Mouse (Mus musculus): ENCODE data around the gene Plau. TPM values are rescaled to one million over a fixed set of nuclear protein-coding genes. Genes with fewer than 3 reads are reported as not detected.

The Plau gene
- polyA plus RNA-seq, 1 experiment from 2014 or later: 0.86 TPM

GRCm38 (mm10) chr14:20850498-20850897, 14.0 kb downstream of the Plau start:
- H3K4me3 ChIP-seq: no peak overlapping the region
- no peak overlapping the region for H3K9ac ChIP-seq
- H3K27ac ChIP-seq: no peak overlapping the region
- no peaks in the 10 kb centered on the region for H3K27me3 ChIP-seq
- no peaks in the 10 kb centered on the region for H3K4me1 ChIP-seq
- WGBS: 53% methylated on average over 2 of the region's 2 CpGs
- ATAC-seq (ENCODE audit: borderline replicate concordance, extremely low read depth, low FRiP score, low TSS enrichment): no peak
- H3K4me2 ChIP-seq: no peak overlapping the region
- no peaks in the 10 kb centered on the region for H3K9me3 ChIP-seq
- H3K36me3 ChIP-seq: no peaks in the 10 kb centered on the region

GRCm38 (mm10) chr14:20851776-20852175, 15.3 kb downstream of the Plau start:
- Histone ChIP-seq H3K27me3 (no peaks in the 10 kb centered on the region), H3K4me3 (no peak overlapping the region), H3K4me1 (no peaks in the 10 kb centered on the region), H3K4me2 (no peak overlapping the region), H3K36me3 (no peaks in the 10 kb centered on the region), H3K27ac (no peak overlapping the region), H3K9ac (no peak overlapping the region), H3K9me3 (no peaks in the 10 kb centered on the region)
- no peak for ATAC-seq (ENCODE audit: borderline replicate concordance, extremely low read depth, low FRiP score, low TSS enrichment)

GRCm38 (mm10) chr14:20861152-20861551, 24.7 kb downstream of the Plau start:
- H3K4me1 ChIP-seq: peaks cover 7% of the 10 kb centered on the region; the same call in 1 of the 2 replicates
- no peaks in the 10 kb centered on the region for H3K36me3 ChIP-seq
- WGBS: 79% methylated on average over 2 of the region's 2 CpGs
- no peak overlapping the region for H3K27ac ChIP-seq
- no peaks in the 10 kb centered on the region for H3K27me3 ChIP-seq
- no peaks in the 10 kb centered on the region for H3K9me3 ChIP-seq
- H3K9ac ChIP-seq: no peak overlapping the region
- no peak overlapping the region for H3K4me3 ChIP-seq
- ATAC-seq (ENCODE audit: borderline replicate concordance, extremely low read depth, low FRiP score, low TSS enrichment): no peak
- no peak overlapping the region for H3K4me2 ChIP-seq

- Histone ChIP-seq H3K4me2 (no peak overlapping the region), H3K27ac (no peak overlapping the region), H3K4me3 (no peak overlapping the region), H3K9ac (no peak overlapping the region), H3K27me3 (no peaks in the 10 kb centered on the region), H3K36me3 (no peaks in the 10 kb centered on the region), H3K4me1 (peaks cover 10% of the 10 kb centered on the region; the same call in 1 of the 2 replicates), H3K9me3 (no peaks in the 10 kb centered on the region)
- no peak for ATAC-seq (ENCODE audit: borderline replicate concordance, extremely low read depth, low FRiP score, low TSS enrichment)
- WGBS: 68% methylated on average over 5 of the region's 5 CpGs
Measured at GRCm38 (mm10) chr14:20861559-20861958, 25.1 kb downstream of the Plau start.

- WGBS: 69% methylated on average over 6 of the region's 6 CpGs
- Histone ChIP-seq H3K9ac (no peak overlapping the region), H3K27me3 (no peaks in the 10 kb centered on the region), H3K36me3 (no peaks in the 10 kb centered on the region), H3K9me3 (no peaks in the 10 kb centered on the region), H3K4me3 (no peak overlapping the region), H3K27ac (no peak overlapping the region), H3K4me2 (no peak overlapping the region), H3K4me1 (peaks cover 10% of the 10 kb centered on the region; the same call in 1 of the 2 replicates)
- ATAC-seq (ENCODE audit: borderline replicate concordance, extremely low read depth, low FRiP score, low TSS enrichment): no peak
Measured at GRCm38 (mm10) chr14:20863306-20864065, 27.0 kb downstream of the Plau start.

GRCm38 (mm10) chr14:20864192-20864591, 27.7 kb downstream of the Plau start:
- ATAC-seq (ENCODE audit: borderline replicate concordance, extremely low read depth, low FRiP score, low TSS enrichment): no peak
- H3K27ac ChIP-seq: no peak overlapping the region

GRCm38 (mm10) chr14:20865604-20866003, 29.1 kb downstream of the Plau start:
- Histone ChIP-seq H3K27ac (no peak overlapping the region), H3K4me3 (no peak overlapping the region), H3K4me2 (no peak overlapping the region), H3K9ac (no peak overlapping the region), H3K4me1 (peaks cover 10% of the 10 kb centered on the region; the same call in 1 of the 2 replicates), H3K36me3 (no peaks in the 10 kb centered on the region), H3K27me3 (no peaks in the 10 kb centered on the region), H3K9me3 (no peaks in the 10 kb centered on the region)
- WGBS: 58% methylated on average over 8 of the region's 8 CpGs
- ATAC-seq (ENCODE audit: borderline replicate concordance, extremely low read depth, low FRiP score, low TSS enrichment): no peak

More at GRCm38 (mm10) chr14:20864192-20864591, 27.7 kb downstream of the Plau start:
- no peak overlapping the region for H3K4me2 ChIP-seq
- H3K4me3 ChIP-seq: no peak overlapping the region
- no peaks in the 10 kb centered on the region for H3K9me3 ChIP-seq
- H3K36me3 ChIP-seq: no peaks in the 10 kb centered on the region
- H3K4me1 ChIP-seq: peaks cover 10% of the 10 kb centered on the region; the same call in 1 of the 2 replicates
- whole genome bisulfite sequencing: 37% methylated on average over 4 of the region's 4 CpGs
- H3K9ac ChIP-seq: no peak overlapping the region
- no peaks in the 10 kb centered on the region for H3K27me3 ChIP-seq

- WGBS: 72% methylated on average over 7 of the region's 7 CpGs
- no peak for ATAC-seq (ENCODE audit: borderline replicate concordance, extremely low read depth, low FRiP score, low TSS enrichment)
- Histone ChIP-seq H3K9me3 (no peaks in the 10 kb centered on the region), H3K9ac (no peak overlapping the region), H3K4me1 (peaks cover 10% of the 10 kb centered on the region; the same call in 1 of the 2 replicates), H3K27me3 (no peaks in the 10 kb centered on the region), H3K4me3 (no peak overlapping the region), H3K27ac (no peak overlapping the region), H3K4me2 (no peak overlapping the region), H3K36me3 (no peaks in the 10 kb centered on the region)
Measured at GRCm38 (mm10) chr14:20866365-20866764, 29.9 kb downstream of the Plau start.

- ATAC-seq (ENCODE audit: borderline replicate concordance, extremely low read depth, low FRiP score, low TSS enrichment): no peak
- H3K4me2 ChIP-seq: no peak overlapping the region
- no peak overlapping the region for H3K27ac ChIP-seq
- WGBS: 84% methylated on average over 3 of the region's 3 CpGs
- peaks cover 21% of the 10 kb centered on the region; the same call in 1 of the 2 replicates for H3K4me1 ChIP-seq
- no peaks in the 10 kb centered on the region for H3K27me3 ChIP-seq
- no peak overlapping the region for H3K4me3 ChIP-seq
- no peak overlapping the region for H3K9ac ChIP-seq
- H3K9me3 ChIP-seq: no peaks in the 10 kb centered on the region
- no peaks in the 10 kb centered on the region for H3K36me3 ChIP-seq
Measured at GRCm38 (mm10) chr14:20870110-20870509, 33.6 kb downstream of the Plau start.

- H3K9me3 ChIP-seq: no peaks in the 10 kb centered on the region
- 48% methylated on average over 1 of the region's 1 CpGs for WGBS
- no peak overlapping the region for H3K27ac ChIP-seq
- peaks cover 11% of the 10 kb centered on the region; the same call in 1 of the 2 replicates for H3K4me1 ChIP-seq
- no peaks in the 10 kb centered on the region for H3K36me3 ChIP-seq
- H3K9ac ChIP-seq: no peak overlapping the region
- ATAC-seq (ENCODE audit: borderline replicate concordance, extremely low read depth, low FRiP score, low TSS enrichment): no peak
- H3K4me3 ChIP-seq: no peak overlapping the region
- H3K4me2 ChIP-seq: no peak overlapping the region
- H3K27me3 ChIP-seq: no peaks in the 10 kb centered on the region
Measured at GRCm38 (mm10) chr14:20871495-20871894, 35.0 kb downstream of the Plau start.

GRCm38 (mm10) chr14:20873307-20873706, 36.8 kb downstream of the Plau start:
- WGBS: 2% methylated on average over 8 of the region's 8 CpGs
- Histone ChIP-seq H3K27me3 (no peaks in the 10 kb centered on the region), H3K27ac (no peak overlapping the region), H3K4me1 (peaks cover 11% of the 10 kb centered on the region; the same call in 1 of the 2 replicates), H3K9ac (no peak overlapping the region), H3K36me3 (no peaks in the 10 kb centered on the region), H3K4me3 (no peak overlapping the region), H3K9me3 (no peaks in the 10 kb centered on the region), H3K4me2 (no peak overlapping the region)
- ATAC-seq (ENCODE audit: borderline replicate concordance, extremely low read depth, low FRiP score, low TSS enrichment): no peak

GRCm38 (mm10) chr14:20873931-20874330, 37.5 kb downstream of the Plau start:
- Histone ChIP-seq H3K27ac (no peak overlapping the region), H3K4me2 (no peak overlapping the region), H3K27me3 (no peaks in the 10 kb centered on the region), H3K4me3 (no peak overlapping the region), H3K9ac (no peak overlapping the region), H3K9me3 (no peaks in the 10 kb centered on the region), H3K4me1 (peaks cover 11% of the 10 kb centered on the region; the same call in 1 of the 2 replicates), H3K36me3 (no peaks in the 10 kb centered on the region)
- ATAC-seq (ENCODE audit: borderline replicate concordance, extremely low read depth, low FRiP score, low TSS enrichment): no peak
- WGBS: 15% methylated on average over 6 of the region's 6 CpGs
